Mouse (Mus musculus) lung, postnatal 25 days (tissue): ENCODE data around the gene Gpn1.

Experiments used
- DNase-seq: peaks from one replicate; pipeline ENCODE4 v3.0.0; 2022; ENCODE audit warnings: low spot score

The Gpn1 gene

GRCm38 (mm10) chr5:31559401-31559800 is 64.9 kb downstream of the Gpn1 start:
- DNase-seq = no peak

- no peak for DNase-seq
Observed at GRCm38 (mm10) chr5:31560352-31560751, 65.8 kb downstream of the Gpn1 start.

DNA sequence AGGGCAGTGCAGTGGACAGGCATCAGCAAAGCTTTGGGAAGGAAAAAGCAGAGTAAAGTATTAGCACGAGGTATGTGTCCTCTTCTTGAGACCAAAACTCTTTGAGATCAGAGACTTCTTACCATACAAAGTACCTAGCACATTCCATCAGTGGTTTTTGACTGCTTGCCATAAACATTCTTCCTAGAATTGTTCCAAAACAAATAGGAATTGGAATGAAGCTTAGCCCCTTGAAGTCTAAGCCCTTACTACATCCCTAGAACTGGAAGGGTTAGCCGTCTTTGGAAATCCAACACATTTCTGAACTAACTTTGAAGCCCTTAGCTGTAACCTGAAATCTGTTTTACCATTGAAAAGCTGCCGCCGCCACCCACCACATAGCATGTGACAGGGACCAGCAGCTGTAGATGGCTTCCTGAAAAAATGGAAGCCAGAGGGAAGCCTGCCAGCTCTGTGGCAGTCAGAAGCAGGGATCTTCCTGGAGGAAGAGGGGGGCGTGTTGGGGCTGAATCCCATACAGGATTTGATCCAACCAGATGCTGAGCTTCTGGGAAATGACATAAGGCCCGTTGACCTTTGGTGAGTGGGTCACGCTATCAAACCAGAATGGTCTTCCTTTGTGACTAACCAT is 67.6 kb downstream of the Gpn1 start:
- peak; percentile 55 for DNase-seq
